29 mouse cellular contexts compared by ENCODE assay signal in genomic region chr4:107336356-107336755, GRCm38 (mm10). TPM values are rescaled to one million over a fixed set of nuclear protein-coding genes. Genes with fewer than 3 reads are reported as not detected.
"Had no signal": no experiment of that assay in that cellular context is flagged by ENCODE, and none has a peak within 500 bp of the region (broad histone marks: within the 10 kb centered on the region; RNA-seq: fewer than 3 reads in every experiment).

No protein-coding gene starts in this region.

- H3K9me3 ChIP-seq: heart, embryonic 15.5 days; hindbrain, embryonic 13.5 days; hindbrain, embryonic 15.5 days; limb, embryonic 15.5 days; liver, embryonic 12.5 days had no signal

- H3K4me2 ChIP-seq: heart, embryonic 11.5 days; heart, embryonic 13.5 days; heart, embryonic 15.5 days; hindbrain, embryonic 13.5 days; hindbrain, embryonic 15.5 days; limb, embryonic 13.5 days; limb, embryonic 15.5 days; liver, embryonic 12.5 days had no signal

- DNase-seq: gastrocnemius, adult 2 months; gastrocnemius, postnatal 10 days; gastrocnemius, postnatal 36 days; heart, adult 11 months; heart, adult 2 months; heart, postnatal 14 days; heart, postnatal 36 days; kidney, adult 11 months; kidney, adult 2 months; kidney, adult 9 months; kidney, postnatal 14 days; layer of hippocampus, adult 9-11 months; layer of hippocampus, postnatal 36 days; left cerebral cortex, postnatal 4 days had no signal

- ATAC-seq: hindbrain, postnatal 0 days; intestine, embryonic 16.5 days; liver, embryonic 12.5 days had no signal

- H3K9ac ChIP-seq: heart, embryonic 13.5 days; heart, embryonic 15.5 days; hindbrain, embryonic 13.5 days; hindbrain, embryonic 15.5 days; limb, embryonic 13.5 days; limb, embryonic 15.5 days; liver, embryonic 12.5 days; liver, embryonic 14.5 days had no signal

- H3K4me1 ChIP-seq: heart, embryonic 13.5 days; heart, embryonic 15.5 days; hindbrain, embryonic 13.5 days; hindbrain, embryonic 15.5 days; liver, embryonic 12.5 days had no signal

- H3K4me3 ChIP-seq: gastrocnemius, adult 2 months; heart, adult 2 months; heart, embryonic 13.5 days; heart, embryonic 15.5 days; hindbrain, embryonic 13.5 days; hindbrain, embryonic 15.5 days; limb, embryonic 13.5 days; limb, embryonic 15.5 days; liver, embryonic 12.5 days had no signal

- H3K27me3 ChIP-seq: heart, embryonic 13.5 days; heart, embryonic 15.5 days; hindbrain, embryonic 13.5 days; hindbrain, embryonic 15.5 days; limb, embryonic 13.5 days; limb, embryonic 15.5 days; liver, embryonic 12.5 days had no signal

- H3K36me3 ChIP-seq: heart, embryonic 15.5 days had no signal

- H3K27ac ChIP-seq: gastrocnemius, adult 2 months; heart, adult 2 months; heart, embryonic 13.5 days; heart, embryonic 15.5 days; hindbrain, embryonic 13.5 days; hindbrain, embryonic 15.5 days; hindbrain, postnatal 0 days; limb, embryonic 13.5 days; limb, embryonic 15.5 days; liver, embryonic 12.5 days; liver, embryonic 14.5 days had no signal

RNA-seq across cellular contexts. Expression of gene Dio1, which starts 29.4 kb away (rescaled TPM):
- polyA plus RNA-seq: frontal cortex, adult 2 months; heart, adult 2 months; heart, embryonic 11.5 days; heart, embryonic 13.5 days; heart, embryonic 15.5 days; heart, postnatal 0 days; hindbrain, embryonic 11.5 days; hindbrain, embryonic 13.5 days; hindbrain, embryonic 15.5 days; hindbrain, postnatal 0 days; limb, embryonic 11.5 days; limb, embryonic 13.5 days; liver, embryonic 12.5 days; liver, embryonic 14.5 days had no signal
